Mouse (Mus musculus): Measurements from ENCODE around the gene Kcna7.

Gene Kcna7

DNA sequence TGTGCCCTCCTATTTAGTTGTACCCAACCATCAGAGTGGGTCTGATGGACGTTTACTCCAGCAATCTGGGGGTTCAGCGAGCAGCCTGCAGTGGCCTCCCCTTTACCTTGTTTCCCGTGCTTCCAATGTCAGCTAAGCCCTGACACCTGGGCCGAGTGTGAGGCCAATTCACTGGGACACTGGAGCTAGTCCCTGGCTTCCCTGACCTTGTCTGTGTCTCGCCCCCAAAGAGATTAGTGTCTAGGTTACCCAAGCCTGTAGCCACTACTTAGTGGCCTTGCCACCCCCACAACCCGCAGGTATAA is 15.1 kb downstream of the Kcna7 start, which contains the start of gene Lhb:
Lhb (plus strand) TSS at position 206 of the 305 bp plus-strand sequence.
- DNase-seq (ENCODE audit: low read depth, low spot score) = no peak

DNA sequence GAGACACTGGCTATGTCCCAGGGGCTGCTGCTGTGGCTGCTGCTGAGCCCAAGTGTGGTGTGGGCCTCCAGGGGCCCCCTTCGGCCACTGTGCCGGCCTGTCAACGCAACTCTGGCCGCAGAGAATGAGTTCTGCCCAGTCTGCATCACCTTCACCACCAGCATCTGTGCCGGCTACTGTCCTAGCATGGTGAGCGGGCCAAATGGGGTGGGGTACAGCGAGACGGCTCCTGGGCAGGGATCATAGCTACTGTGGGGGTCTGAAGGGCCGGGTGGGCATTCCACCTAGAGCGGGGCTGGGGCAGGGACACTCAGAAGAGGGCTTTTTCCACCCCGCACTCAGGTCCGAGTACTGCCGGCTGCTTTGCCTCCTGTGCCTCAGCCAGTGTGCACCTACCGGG is 15.7 kb downstream of the Kcna7 start:
- no peak for DNase-seq (ENCODE audit: low read depth, low spot score)

- no peak for DNase-seq (ENCODE audit: low read depth, low spot score)
These were observed 21.1 kb downstream of the Kcna7 start for GRCm38 (mm10) chr7:45426556-45426955.

GRCm38 (mm10) chr7:45433835-45434202 is 28.4 kb downstream of the Kcna7 start:
- no peak for DNase-seq (ENCODE audit: low read depth, low spot score)

DNA sequence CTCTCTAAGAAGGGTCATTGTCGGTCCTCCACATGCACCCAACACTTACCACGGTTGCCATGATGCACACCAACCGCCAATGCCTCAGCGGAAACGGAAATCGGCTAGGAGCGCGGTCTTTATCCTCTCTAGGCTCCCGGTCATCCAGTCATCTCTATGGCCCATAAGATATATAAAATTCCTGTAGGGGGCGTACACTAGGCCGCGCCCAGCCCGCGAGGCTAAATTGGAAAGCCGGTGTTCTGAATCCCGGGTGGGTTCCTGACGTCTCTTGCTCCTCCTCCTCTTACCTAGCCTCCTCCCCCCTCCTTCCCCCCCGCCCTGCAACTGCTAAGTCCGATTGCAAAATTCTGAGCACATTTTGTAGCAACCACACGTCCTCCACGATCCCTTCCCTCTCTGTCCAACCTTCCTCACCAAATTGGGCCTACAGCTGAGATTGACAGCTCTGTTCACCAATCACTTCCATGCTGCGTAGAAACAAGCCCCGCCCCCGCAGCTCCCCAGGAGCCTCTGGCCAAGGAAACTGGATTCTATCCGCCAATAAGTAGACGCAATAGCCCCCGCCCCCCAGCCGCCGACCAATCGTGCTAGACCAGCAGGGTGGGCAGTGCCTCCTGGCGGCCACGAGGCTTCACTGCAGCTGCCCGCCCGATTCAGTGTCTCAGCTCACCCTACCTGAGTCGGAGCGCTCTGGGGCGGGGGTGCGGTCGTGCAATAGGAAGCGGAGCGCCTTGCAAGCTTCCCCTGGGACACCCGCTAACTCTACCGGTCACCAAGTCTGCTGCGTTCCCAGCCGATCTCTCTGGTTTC is 29.0 kb downstream of the Kcna7 start, which contains the start of gene Gys1:
Gys1 (plus strand) TSS at position 642 of the 813 bp plus-strand sequence.
- DNase-seq (ENCODE audit: low read depth, low spot score) = peak; percentile 100

GRCm38 (mm10) chr7:45435038-45435437 is 29.6 kb downstream of the Kcna7 start:
- no peak for DNase-seq (ENCODE audit: low read depth, low spot score)

- DNase-seq (ENCODE audit: low read depth, low spot score) = no peak
These were observed 31.0 kb downstream of the Kcna7 start for GRCm38 (mm10) chr7:45436444-45436843.

DNA sequence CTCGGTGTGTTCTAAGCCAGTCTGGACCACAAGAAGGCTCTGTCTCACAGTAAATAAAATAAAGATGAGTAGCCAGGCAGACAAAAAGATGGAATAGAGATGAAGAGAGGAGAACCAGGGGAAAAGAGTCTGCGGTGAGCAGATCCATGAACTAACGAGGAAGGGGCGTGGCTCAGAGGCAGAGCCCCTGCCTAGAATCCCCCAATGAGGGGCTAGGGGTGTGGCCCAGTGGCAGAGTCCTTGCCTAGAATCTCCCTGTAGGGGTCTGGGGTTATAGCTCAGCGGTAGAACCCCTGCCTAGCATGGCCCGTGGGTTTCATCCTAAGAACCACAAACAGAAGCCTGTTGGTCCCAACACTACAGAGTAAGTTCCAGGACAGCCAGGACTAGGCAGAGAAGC is 31.6 kb downstream of the Kcna7 start:
- DNase-seq (ENCODE audit: low read depth, low spot score) = no peak

- no peak for DNase-seq (ENCODE audit: low read depth, low spot score)
These were observed 32.2 kb downstream of the Kcna7 start, which contains the start of gene Ruvbl2 for GRCm38 (mm10) chr7:45437521-45438276. Gene Ruvbl2 (minus strand): TSS chr7:45438096.

DNA sequence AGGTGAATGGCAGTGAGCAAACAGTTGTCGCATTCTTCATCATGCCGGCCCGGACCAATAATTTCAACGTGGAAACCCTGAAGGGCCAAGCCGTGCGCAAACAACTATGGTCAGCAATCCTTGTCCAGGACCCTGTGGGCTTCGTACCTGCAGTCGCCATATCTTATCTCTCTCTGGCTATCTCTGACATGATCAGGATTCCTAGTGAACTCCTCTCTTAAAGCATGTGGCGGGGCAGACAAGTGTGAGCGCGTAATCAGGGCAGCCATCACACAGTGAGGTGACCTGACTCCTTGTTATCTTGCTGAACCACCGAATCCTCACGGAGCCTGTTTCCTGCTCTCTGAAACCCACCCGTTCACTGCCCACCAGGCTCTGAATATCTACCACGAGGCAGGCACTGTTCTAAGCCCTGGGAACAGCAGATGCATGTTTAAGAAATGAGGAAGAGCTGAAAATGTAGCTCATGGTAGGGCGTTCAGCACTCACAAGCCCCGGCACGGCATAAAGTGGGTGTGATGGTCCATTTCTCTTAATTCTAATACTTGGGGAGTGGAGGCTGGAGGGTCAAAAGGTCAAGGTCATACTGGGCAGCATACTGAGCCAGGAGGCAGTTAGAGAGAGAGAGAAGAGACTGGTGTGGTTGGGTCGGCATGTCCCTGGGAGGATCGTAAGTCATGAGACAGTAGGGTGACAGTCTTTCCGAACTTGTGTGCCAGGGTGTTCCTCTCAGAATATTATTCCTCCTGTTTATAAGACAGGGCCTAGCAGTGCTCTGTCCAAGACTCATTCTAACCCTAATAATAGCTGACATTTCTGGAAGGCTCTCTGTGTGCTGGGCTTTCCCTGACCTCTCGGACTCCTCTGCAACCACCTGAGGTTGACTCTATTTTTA is 38.3 kb downstream of the Kcna7 start:
- DNase-seq (ENCODE audit: low read depth, low spot score) = no peak

- DNase-seq (ENCODE audit: low read depth, low spot score) = no peak
These were observed 41.1 kb downstream of the Kcna7 start for GRCm38 (mm10) chr7:45446589-45446988.

DNA sequence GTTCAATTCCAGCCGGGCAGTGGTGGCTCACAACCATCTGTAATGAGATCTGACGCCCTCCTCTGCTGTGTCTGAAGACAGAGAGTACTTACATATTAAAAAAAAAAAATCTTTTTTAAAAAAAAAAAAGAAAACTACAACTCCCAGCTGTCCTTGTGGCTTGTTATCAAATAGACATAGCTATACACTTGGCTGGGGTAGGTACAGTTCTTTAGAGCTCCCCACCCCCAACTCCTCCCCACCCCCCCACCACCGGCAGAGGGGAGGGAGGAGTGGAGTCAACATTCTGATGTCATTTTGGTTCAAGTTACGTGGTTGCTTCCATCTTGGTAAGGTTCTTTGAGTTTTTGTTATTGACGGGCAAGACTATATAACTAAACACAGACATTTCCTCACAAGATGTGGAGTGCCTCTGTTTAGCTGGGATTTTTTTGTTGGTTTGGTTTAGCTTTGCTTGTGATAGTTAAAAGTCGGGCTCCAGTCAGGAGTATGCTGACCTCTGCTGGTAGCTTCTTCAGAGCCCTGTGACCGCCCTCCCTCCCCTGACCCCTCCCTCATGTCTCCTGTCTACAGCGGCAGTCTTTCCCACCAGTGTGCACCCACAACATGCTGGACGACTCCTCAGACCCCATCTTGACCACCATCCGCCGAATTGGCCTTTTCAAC is 42.0 kb downstream of the Kcna7 start:
- DNase-seq (ENCODE audit: low read depth, low spot score) = no peak

GRCm38 (mm10) chr7:45449974-45450373 is 44.5 kb downstream of the Kcna7 start:
- DNase-seq (ENCODE audit: low read depth, low spot score) = no peak

GRCm38 (mm10) chr7:45451344-45451982 is 46.0 kb downstream of the Kcna7 start:
- peak; percentile 83 for DNase-seq (ENCODE audit: low read depth, low spot score)

- no peak for DNase-seq (ENCODE audit: low read depth, low spot score)
These were observed 49.5 kb downstream of the Kcna7 start for GRCm38 (mm10) chr7:45454971-45455370.

GRCm38 (mm10) chr7:45455932-45456696 is 50.7 kb downstream of the Kcna7 start:
- DNase-seq (ENCODE audit: low read depth, low spot score) = no peak

- DNase-seq (ENCODE audit: low read depth, low spot score) = no peak
These were observed 51.3 kb downstream of the Kcna7 start for GRCm38 (mm10) chr7:45456721-45457203.

DNA sequence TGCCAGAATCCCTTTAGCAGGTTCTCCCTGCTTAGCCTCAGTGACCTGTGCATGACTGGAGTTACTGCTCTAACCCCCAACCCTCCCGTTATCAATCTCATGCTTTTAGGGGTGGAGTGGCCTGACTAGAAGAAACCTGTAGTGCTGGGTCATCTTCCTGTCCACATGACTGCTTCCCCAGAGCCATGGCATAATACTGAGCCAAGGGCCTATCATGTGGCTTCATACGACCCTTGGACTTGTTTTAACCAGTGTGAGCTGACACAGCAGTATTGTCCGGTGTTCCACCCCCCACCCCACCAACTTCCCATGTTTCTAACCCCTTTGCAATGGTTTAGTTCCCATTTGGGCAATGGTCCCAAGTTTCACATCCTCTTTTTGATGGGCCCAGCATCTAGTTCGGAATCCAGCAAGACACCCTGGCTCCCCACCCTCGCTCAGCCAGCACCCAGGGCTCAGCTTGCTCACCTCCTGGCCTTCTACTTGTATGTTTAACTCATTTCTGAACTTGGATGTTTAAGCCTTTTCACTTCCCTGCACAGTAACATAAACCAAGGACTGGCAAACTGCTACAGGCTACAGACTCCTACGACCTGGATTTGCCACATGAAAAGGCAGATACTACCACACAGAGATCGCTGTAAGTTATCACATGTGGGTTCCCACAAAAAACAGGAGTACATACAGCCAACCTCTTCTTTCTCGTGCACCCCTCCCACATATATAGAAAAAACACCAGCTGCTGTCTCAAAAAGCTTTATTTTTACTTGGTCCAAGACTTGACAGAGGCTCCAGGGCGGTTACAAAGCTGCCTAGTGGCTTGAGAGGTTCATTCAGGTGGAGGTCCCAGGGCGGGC is 52.0 kb downstream of the Kcna7 start:
- no peak for DNase-seq (ENCODE audit: low read depth, low spot score)
